Mouse (Mus musculus): ENCODE results near the gene Aoah.

DNA sequence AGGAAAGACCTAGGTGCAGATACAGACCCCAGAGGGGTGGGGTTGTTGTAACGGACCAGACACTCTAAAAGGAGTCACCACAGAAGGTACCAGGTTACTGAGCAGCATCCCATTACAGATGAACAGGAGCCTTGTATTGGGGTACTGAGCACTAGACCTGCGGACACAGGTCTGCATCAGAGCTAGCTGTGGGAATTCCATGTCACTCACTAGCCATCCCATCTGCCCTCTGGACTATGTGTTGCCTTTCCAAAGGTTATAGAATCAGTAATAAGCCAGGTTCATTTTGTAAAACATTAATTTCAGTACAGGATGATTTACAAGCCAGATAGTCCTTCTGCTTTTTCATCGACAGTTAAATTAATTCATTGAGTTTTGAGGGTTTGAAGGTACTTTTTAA, 2.7 kb downstream of the Aoah start:
- TF ChIP-seq CTCF (IDR thresholded peaks at IDR 0.05): no peak
- TF ChIP-seq EP300 (IDR thresholded peaks at IDR 0.05): no peak

All from lung, postnatal 0 days (tissue).